Mouse (Mus musculus) cerebellum, adult 2 months (tissue): ENCODE measurements around the gene Calml4.

ENCODE experiments used
- CTCF ChIP-seq: fragments of 200-500 bp; IDR thresholded peaks from 2 replicates; pipeline ENCODE4 v1.5.1; 2011; ENCODE audit warnings: low read depth, mild to moderate bottlenecking, control low read depth, low read length, moderate library complexity, borderline replicate concordance; ENCODE audit not compliant: insufficient read depth
- POLR2A ChIP-seq: fragments of 200-500 bp; IDR thresholded peaks from 2 replicates; pipeline ENCODE4 v1.6.1; 2011; ENCODE audit warnings: low read length, control low read depth, borderline replicate concordance; ENCODE audit not compliant: insufficient read depth

DNA sequence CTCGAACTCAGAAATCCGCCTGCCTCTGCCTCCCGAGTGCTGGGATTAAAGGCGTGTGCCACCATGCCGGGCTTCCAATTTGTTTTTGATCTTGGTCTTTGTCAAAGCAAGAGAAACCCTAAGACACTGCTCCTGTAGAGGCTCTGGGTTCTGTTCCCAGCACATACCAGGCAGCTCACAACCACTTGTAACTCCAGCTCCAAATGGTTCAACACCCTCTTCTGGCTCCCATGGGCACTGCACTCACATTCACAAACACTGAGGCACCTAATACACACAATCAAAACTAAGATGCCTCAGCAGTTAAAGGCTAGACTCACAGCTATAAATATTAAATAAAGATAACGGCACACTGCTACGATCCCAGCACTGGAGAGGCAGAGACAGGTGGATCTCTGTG lies 36.1 kb upstream of the Calml4 start:
- TF ChIP-seq CTCF, result no peak
- no peak for TF ChIP-seq POLR2A
